Mouse (Mus musculus) olfactory bulb, adult 2 months (tissue): ENCODE results near the gene Limch1. TPM values are rescaled to one million over a fixed set of nuclear protein-coding genes. Genes with fewer than 3 reads are reported as not detected.

ENCODE experiments used
- H3K27ac ChIP-seq: fragments of 200-500 bp; 2 replicates; pipeline ENCODE4 v1.5.1; 2012; ENCODE audit warnings: low read depth, low read length; ENCODE audit not compliant: insufficient read depth
- H3K4me1 ChIP-seq: fragments of 200-500 bp; 2 replicates; pipeline ENCODE4 v1.6.1; 2012; ENCODE audit warnings: low read length; ENCODE audit not compliant: control insufficient read depth, insufficient read depth
- H3K4me3 ChIP-seq: fragments of 200-500 bp; 2 replicates; pipeline ENCODE4 v1.5.1; 2012; ENCODE audit warnings: mild to moderate bottlenecking, low read depth, low read length, moderate library complexity; ENCODE audit not compliant: insufficient read depth
- CTCF ChIP-seq: fragments of 200-500 bp; IDR thresholded peaks from 2 replicates; pipeline ENCODE4 v1.5.1; 2012; ENCODE audit warnings: low read depth, mild to moderate bottlenecking, low read length, moderate library complexity; ENCODE audit not compliant: insufficient read depth
- POLR2A ChIP-seq: fragments of 200-500 bp; IDR thresholded peaks from 2 replicates; pipeline ENCODE4 v1.6.1; 2012; ENCODE audit warnings: mild to moderate bottlenecking, low read depth, low read length, moderate library complexity; ENCODE audit not compliant: insufficient read depth
- WGBS: fragments of 180-500 bp; shearing (Covaris S2); methylation state at CpG from one replicate; pipeline ENCODE4 v1.1.7; 2018; 5-methylcytosine and 5-hydroxymethylcytosine counted together
- polyA plus RNA-seq: library from polyadenylated mRNA; stranded (reverse); fragments of >200 nt; gene quantifications from 2 replicates; pipeline ENCODE4 v1.2.4, GENCODE M21; 2012; ENCODE audit warnings: low replicate concordance; ENCODE audit not compliant: missing spikeins, insufficient read depth, insufficient read length

The Limch1 gene
- polyA plus RNA-seq, 1 experiment = not detected

DNA sequence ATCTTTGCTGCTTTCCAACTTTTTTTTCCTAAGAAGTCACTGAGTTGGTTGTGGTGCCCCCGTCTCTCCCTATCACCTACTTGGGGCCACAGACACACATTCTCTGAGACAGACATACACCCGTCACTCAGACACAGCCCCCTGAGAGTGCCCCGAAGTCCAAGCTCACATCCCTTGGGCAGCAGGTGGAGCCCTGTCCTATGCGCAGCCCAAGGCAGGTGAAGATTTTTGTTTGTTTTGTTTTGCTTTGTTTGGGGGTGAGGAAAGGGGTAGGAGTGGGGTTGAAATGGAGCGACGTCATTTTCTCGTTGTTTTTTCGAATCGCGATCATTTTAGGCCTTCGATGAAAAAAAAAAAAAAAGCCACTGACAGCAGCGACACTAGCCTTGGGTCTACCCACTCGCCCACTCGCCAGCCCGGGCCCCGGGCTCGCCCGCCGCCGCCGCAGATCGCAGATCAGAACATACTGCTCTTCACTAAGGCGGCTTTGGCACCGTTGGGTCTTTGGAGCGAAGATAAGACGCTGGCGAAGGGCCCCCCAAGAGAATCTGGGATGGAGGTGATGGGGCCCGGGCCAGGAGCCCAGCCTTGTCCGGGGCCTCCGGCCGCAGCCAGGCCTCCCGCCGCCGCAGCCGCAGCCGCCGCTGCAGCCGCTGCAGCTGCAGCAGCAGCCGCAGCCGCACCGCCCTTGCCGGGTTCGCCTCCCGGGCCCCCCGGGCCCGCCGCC lies 350.2 kb downstream of the Limch1 start:
- Histone ChIP-seq H3K4me3 (no peak overlapping the region), H3K27ac (no peak overlapping the region), H3K4me1 (no peaks in the 10 kb centered on the region)
- 2% methylated on average over 45 of the region's 47 CpGs for WGBS
- TF ChIP-seq POLR2A = no peak
- TF ChIP-seq CTCF = no peak

DNA sequence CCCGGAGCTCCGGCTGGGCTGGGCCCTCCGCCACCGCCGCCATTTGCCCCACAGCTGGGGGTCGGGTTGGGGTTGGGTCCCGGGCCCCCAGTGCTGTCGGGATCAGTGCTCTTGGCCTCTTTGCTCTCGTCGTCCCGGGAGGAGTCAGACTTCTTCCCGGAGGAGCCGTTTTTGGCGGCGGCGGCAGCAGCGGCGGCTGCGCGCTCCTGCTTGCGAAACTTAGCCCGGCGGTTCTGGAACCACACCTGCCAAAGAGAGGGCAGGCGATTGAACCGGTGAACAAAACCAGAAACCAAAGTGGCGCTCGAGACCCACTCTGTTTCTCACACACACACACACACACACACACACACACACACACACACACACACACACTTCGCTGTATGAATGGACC lies 350.7 kb downstream of the Limch1 start:
- no peak overlapping the region for H3K4me3 ChIP-seq
- TF ChIP-seq POLR2A = no peak
- TF ChIP-seq CTCF = no peak
- 3% methylated on average over 28 of the region's 28 CpGs for whole genome bisulfite sequencing
- no peak overlapping the region for H3K27ac ChIP-seq
- H3K4me1 ChIP-seq = no peaks in the 10 kb centered on the region

DNA sequence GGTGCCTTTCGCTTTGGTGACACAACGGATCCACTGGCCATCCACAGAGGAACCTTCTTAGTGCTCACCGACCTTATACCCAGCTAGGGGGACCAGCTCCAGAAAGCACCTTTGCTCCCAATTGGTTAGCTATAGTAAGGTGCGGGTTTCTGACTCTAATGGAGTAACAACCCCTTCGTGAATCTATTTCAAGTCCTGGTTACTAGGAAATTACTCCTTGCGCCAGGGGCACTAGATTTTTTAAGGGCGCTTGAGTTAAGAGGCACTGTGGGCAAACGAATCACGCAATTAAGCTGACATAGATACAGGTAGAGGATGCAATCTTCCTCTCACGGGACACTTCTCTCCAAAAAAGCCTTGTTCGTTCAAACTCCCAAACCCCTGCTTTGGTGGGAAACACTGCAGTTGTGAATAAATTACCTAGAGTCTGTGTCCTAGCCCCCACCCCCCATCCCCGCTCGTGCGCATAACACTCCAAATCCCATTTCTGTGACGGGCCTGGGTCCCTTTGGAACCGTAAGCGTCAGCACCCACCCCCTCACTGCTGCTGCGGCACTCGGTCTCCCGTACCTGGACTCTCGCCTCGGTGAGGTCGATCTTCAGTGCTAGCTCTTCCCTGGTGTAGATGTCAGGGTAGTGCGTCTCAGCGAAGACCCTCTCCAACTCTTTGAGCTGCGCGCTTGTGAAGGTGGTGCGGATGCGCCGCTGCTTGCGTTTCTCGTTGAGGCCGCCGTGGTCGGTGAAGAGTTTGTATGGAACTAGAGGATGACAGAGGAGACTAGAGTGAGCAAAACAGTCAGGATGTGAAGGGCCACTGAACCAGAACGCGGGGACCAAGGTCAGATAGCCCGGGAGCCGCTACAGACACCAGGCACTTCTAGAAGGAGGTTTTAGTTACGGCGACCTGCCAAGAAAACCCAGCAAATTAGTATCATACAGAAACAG lies 351.8 kb downstream of the Limch1 start:
- H3K27ac ChIP-seq = no peak overlapping the region
- 5% methylated on average over 41 of the region's 41 CpGs for WGBS

DNA sequence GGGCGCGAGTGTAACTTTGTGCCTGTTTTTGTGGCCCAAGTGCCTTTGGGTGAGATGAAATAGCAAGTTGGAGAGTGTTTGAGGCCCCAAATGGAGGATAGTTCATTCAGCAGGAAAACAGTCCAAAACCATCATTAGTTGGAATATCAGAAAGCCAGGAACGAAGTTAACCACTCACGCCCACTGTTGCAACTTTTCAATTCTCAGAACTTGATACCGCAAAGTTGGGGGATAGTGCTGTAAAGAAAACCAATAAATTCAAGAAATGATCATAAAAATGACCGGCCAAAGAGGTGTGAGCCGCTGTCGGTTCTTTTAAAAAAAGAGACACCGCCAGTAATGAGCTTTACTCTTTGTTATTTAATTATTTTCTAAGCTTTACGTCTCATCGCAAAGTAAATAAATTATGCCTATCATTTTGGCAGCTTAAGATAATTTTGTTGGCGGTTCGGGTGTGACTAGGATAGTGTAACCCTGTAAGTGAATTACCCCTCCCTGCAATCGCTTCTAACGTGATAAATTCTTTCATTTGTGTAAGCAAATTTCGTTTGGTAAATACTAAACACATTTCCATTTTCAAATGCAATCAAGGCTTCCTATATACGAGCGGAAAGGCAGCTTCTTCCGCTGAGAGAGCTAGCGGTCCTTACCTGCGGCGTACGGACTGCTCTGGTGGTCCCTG lies 352.6 kb downstream of the Limch1 start:
- WGBS = 7% methylated on average over 23 of the region's 23 CpGs
- H3K27ac ChIP-seq = no peak overlapping the region
- H3K4me3 ChIP-seq = no peak overlapping the region
- H3K4me1 ChIP-seq = no peaks in the 10 kb centered on the region
- TF ChIP-seq CTCF (no peak), POLR2A (no peak)

More for the DNA sequence above, 351.8 kb downstream of the Limch1 start:
- TF ChIP-seq CTCF (no peak), POLR2A (no peak)
- no peaks in the 10 kb centered on the region for H3K4me1 ChIP-seq
- no peak overlapping the region for H3K4me3 ChIP-seq

DNA sequence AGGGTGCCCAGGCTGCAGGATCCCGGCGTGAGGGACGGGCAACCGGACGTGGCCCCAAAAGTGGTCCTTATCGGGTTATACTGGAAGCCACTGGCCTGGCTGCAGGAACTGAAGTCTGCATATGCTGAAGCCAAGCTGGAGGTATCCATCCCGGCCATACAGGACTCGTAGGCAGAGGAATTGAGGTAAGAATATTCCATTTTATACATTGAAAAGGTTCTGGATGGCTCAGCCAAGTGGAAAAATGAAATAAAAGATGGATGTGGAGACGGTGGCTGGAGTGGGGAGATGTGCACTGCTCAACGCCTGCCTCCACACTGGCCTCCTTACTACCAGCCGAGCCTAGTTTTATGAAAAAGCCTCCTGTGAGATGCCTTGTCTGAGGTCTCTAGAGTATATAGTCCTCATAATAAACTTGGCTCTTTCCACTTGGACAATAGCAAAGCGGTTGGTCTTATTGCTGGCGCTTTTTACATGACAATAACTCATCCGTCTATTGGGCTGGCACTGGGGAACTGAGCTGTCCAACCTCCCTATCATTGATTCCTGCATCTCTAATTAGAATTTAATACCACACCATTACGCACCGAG lies 353.2 kb downstream of the Limch1 start, which contains the start of gene Phox2b:
Gene Phox2b, minus strand, starts transcription at position 569 of the 591 bp plus-strand sequence.
- Histone ChIP-seq H3K4me1 (no peaks in the 10 kb centered on the region), H3K27ac (no peak within 1 kb of the TSS), H3K4me3 (no peak within 1 kb of the TSS)
- 5% methylated on average over 16 of the region's 16 CpGs for WGBS
- TF ChIP-seq POLR2A (no peak), CTCF (no peak)

DNA sequence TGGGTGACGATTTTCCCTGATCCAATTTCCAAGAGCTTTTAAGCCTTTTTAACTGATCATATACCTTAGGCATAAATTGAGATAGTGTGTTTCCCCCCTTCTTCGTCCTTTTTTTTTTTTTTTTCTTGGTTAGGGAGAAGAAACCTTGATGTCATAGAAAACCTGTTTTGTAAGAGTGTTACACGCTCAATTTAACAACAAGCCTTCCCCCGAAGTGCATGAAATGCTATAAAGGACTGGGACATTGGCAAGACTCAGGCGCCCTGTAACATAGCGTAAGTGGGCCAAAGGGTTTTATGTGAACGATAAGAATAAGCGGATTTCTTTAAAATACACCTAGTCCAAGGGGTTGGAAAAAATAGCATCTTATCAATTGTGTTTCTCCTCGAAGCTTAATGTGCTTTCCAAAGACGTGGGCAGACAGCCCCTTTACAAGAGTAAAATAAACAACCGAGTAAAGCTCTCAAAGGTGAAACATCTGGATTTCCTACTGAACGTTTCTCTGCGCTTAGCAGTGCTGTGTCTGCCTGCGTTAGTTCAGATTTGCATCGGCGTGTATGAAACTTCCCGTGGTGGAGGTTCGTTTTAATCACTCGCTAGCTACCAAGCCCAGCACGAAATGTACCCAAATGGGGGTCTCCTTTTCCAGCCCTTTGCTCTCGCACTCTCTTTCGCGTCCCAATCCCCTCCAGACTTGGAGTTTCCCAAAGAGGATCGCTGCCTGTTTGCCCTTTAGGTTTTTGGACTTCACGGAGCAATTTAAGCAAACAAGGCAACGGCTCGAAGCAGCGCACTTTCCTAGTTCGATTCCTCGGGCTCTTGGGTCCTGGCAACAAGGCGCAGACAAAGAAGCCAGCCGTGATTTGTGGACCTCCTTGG lies 354.0 kb downstream of the Limch1 start:
- Histone ChIP-seq H3K4me3 (no peak overlapping the region), H3K4me1 (no peaks in the 10 kb centered on the region), H3K27ac (no peak overlapping the region)
- TF ChIP-seq CTCF = no peak
- TF ChIP-seq POLR2A = no peak
- 4% methylated on average over 32 of the region's 32 CpGs for WGBS

DNA sequence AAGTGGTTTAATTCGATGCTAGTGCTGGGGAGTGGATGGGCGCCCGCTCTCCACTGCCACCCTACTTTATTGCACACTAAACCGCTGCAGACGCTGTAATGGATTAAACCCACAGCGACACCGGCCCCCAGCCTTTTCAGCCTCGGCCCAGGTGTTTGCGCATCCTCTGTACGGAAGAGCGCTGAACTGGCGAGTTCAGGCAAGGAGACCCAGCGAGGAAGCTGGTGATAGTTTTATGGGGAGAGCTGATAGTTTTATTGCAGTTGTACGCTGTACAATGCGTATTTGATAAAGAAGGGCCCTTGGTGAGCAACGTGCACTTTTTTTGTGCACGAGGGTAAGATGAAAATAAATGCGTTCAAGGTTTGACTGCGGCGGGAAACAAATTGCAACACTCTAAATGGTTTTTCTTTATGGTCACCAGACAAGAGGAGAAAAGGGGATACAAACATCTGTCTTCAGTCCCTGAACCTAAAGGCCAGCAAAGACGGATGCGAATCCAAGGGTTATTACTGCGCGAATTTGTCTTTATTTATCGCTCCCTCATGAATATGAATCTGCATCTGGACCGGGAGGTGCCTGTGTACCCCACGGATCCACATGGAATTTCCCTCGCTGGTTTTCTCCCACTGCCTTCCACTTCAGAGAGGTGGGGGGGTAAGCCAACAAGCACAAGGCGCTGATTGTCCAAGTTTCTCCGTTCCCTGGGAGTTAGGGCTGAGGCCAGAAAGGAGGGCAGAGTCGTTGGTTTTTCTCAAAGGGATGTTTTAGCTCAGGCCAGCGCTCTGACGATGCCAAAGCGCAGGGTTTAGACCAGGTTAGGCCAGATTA lies 355.2 kb downstream of the Limch1 start:
- Histone ChIP-seq H3K4me1 (no peaks in the 10 kb centered on the region), H3K4me3 (no peak overlapping the region), H3K27ac (no peak overlapping the region)
- TF ChIP-seq POLR2A (no peak), CTCF (no peak)
- 6% methylated on average over 34 of the region's 34 CpGs for WGBS
